Mouse (Mus musculus): ENCODE measurements around the gene Mllt6. TPM values are rescaled to one million over a fixed set of nuclear protein-coding genes. Genes with fewer than 3 reads are reported as not detected.

Mllt6 gene
- polyA plus RNA-seq, 1 experiment from 2014 or later = 0.21 TPM

DNA sequence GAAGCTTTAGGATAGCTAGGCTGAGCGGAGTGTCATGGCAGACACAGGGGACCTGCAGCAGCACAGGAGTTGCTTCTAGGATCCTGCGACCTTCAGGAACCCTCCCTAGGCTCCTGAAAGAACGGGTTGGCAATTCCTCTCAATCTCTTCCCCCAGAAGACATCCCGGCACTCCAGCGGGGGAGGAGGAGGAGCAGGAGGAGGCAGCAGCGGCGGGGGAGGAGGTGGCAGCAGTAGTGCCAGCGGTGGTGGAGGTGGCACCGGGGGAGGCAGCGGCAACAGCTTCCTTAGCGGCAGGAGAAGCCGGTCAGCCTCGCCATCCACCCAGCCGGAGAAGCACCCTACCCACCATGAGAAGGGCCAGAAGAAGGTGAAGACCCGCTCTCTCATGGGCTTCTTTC, 6.1 kb downstream of the Mllt6 start:
- WGBS (ENCODE audit: insufficient replicate concordance) = 71% methylated on average over 15 of the region's 15 CpGs
- no peak for ATAC-seq (ENCODE audit: low read depth)
- H3K36me3 ChIP-seq (ENCODE audit: control insufficient read depth, insufficient read depth) = no peaks in the 10 kb centered on the region
- no peak overlapping the region for H3K9ac ChIP-seq (ENCODE audit: low read depth, low read length)
- H3K9me3 ChIP-seq (replicated peaks; ENCODE audit: control insufficient read depth, low read length) = no peaks in the 10 kb centered on the region
- no peaks in the 10 kb centered on the region for H3K4me1 ChIP-seq (ENCODE audit: control insufficient read depth, low read depth, low read length)
- peaks cover 17% of the 10 kb centered on the region for H3K27me3 ChIP-seq (ENCODE audit: control insufficient read depth, insufficient read depth, low read depth, low read length)
- H3K4me3 ChIP-seq (ENCODE audit: low read depth, low read length) = no peak overlapping the region
- H3K27ac ChIP-seq (ENCODE audit: low read length) = no peak overlapping the region
- no peak overlapping the region for H3K4me2 ChIP-seq (ENCODE audit: low read depth, low read length)

DNA sequence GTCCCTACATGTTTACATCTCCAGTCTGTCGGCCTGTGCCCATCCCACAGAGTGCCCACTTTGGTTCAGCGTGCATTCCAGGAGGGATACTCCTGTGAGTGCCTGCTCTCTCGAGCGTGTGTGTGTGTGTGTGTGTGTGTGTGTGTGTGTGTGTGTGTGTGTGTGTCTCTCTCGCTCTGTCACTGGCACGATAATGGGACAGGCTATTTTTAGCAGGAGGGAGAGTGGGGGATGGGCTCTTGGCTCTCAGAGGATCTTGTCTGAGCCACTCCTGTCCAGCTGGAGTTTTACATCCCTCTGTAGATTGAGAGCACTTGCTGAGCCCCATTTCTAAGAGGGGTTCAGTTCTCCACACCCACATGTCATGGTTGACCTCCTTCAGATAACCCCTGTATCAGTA, 6.6 kb downstream of the Mllt6 start:
- H3K9me3 ChIP-seq (replicated peaks; ENCODE audit: control insufficient read depth, low read length) = no peaks in the 10 kb centered on the region
- H3K9ac ChIP-seq (ENCODE audit: low read depth, low read length) = no peak overlapping the region
- 27% methylated on average over 6 of the region's 6 CpGs for WGBS (ENCODE audit: insufficient replicate concordance)
- H3K27ac ChIP-seq (ENCODE audit: low read length) = no peak overlapping the region
- H3K36me3 ChIP-seq (ENCODE audit: control insufficient read depth, insufficient read depth) = no peaks in the 10 kb centered on the region
- H3K27me3 ChIP-seq (ENCODE audit: control insufficient read depth, insufficient read depth, low read depth, low read length) = peaks cover 12% of the 10 kb centered on the region
- H3K4me1 ChIP-seq (ENCODE audit: control insufficient read depth, low read depth, low read length) = no peaks in the 10 kb centered on the region
- no peak overlapping the region for H3K4me3 ChIP-seq (ENCODE audit: low read depth, low read length)
- no peak for ATAC-seq (ENCODE audit: low read depth)
- no peak overlapping the region for H3K4me2 ChIP-seq (ENCODE audit: low read depth, low read length)

DNA sequence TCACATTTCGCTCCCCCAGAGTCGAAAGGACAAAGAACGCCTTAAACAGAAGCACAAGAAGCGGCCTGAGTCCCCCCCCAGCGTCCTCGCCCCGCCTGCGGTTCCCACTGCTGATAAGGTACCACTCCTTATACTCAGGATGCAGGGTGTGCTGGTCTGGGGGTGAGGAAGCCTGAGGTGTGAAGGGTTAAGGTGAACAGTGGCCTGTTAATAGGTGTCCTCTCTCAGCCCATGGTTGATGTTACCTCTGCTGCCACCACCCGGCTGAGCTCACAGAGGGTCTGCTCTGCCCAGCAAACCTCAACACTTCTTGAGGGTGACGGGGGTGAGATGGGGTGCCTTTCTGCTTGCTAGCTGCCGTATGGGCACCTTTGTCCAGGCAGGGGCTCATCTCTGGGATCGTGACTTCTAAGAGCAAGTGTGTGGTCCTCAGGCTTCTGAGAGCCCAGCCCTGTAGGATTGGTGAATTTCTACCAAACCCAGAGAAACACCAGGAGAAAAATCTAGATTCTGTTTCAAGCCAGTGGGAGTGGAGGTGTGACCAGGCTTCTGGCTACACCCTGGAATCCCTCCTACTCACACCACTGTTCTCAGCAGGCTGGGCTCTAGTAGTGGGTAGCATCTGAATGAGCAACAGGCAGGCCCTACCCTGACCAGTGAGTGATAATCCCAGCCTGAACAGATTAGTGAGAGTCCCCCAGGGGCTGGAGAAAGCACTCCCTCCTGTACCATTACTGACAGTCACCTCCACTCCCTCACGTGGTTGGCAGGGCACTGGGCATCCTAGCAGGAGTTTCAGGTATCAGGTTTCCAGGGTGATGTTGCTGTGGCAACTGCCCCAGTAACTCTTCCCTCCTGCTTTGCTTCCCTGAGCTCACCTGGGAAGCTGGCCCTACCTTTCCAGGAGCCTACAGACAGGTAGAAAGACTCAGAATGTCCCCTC, 7.3 kb downstream of the Mllt6 start:
- WGBS (ENCODE audit: insufficient replicate concordance) = 37% methylated on average over 13 of the region's 13 CpGs
- Histone ChIP-seq H3K36me3 (ENCODE audit: control insufficient read depth, insufficient read depth) (no peaks in the 10 kb centered on the region), H3K9ac (ENCODE audit: low read depth, low read length) (no peak overlapping the region), H3K9me3 (replicated peaks; ENCODE audit: control insufficient read depth, low read length) (no peaks in the 10 kb centered on the region), H3K4me2 (ENCODE audit: low read depth, low read length) (no peak overlapping the region), H3K27me3 (ENCODE audit: control insufficient read depth, insufficient read depth, low read depth, low read length) (peaks cover 5% of the 10 kb centered on the region; the same call in 1 of the 2 replicates), H3K4me1 (ENCODE audit: control insufficient read depth, low read depth, low read length) (no peaks in the 10 kb centered on the region), H3K4me3 (ENCODE audit: low read depth, low read length) (no peak overlapping the region), H3K27ac (ENCODE audit: low read length) (no peak overlapping the region)
- ATAC-seq (ENCODE audit: low read depth) = no peak

DNA sequence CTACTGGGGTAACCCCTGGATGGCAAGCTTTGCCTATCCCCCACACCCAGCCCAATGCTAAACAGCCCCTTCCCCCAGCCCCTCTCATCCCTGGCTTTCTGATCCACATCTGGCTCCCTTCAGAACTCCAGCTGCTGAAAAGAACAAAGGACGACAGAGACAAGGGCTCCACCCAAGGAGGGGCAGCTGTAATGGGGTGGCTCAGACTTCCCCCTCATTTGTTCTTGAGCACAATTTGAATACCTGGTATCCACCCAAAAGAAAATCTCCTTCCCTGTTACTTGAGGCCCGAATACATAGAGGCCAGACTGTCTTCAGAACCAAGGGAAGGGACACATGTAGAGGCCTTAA, 7.9 kb downstream of the Mllt6 start:
- no peak overlapping the region for H3K9ac ChIP-seq (ENCODE audit: low read depth, low read length)
- no peak overlapping the region for H3K27ac ChIP-seq (ENCODE audit: low read length)
- no peak overlapping the region for H3K4me2 ChIP-seq (ENCODE audit: low read depth, low read length)
- H3K27me3 ChIP-seq (ENCODE audit: control insufficient read depth, insufficient read depth, low read depth, low read length) = no peaks in the 10 kb centered on the region
- 36% methylated on average over 2 of the region's 2 CpGs for WGBS (ENCODE audit: insufficient replicate concordance)
- no peak overlapping the region for H3K4me3 ChIP-seq (ENCODE audit: low read depth, low read length)
- H3K4me1 ChIP-seq (ENCODE audit: control insufficient read depth, low read depth, low read length) = no peaks in the 10 kb centered on the region
- H3K36me3 ChIP-seq (ENCODE audit: control insufficient read depth, insufficient read depth) = no peaks in the 10 kb centered on the region
- no peak for ATAC-seq (ENCODE audit: low read depth)
- H3K9me3 ChIP-seq (replicated peaks; ENCODE audit: control insufficient read depth, low read length) = no peaks in the 10 kb centered on the region

DNA sequence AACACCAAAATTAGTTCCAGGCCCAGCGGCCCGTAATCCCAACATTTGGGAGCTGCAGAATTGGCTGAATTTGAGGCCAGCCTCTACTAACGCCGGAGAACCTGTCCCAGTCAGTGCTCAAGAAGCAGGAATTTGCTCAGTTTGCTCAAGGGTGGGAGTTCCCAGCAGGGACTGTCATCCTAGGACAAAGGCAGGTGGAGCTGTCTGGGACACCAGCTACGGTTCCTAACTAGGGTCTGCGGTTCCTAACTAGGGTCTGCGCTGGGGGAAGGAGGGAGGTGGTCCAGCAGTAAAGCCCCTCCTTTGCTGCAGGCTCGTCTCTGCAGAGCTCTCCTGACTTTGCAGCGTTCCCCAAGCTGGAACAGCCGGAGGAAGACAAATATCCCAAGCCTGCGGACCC, 9.9 kb downstream of the Mllt6 start:
- Histone ChIP-seq H3K4me2 (ENCODE audit: low read depth, low read length) (no peak overlapping the region), H3K9me3 (replicated peaks; ENCODE audit: control insufficient read depth, low read length) (no peaks in the 10 kb centered on the region), H3K4me1 (ENCODE audit: control insufficient read depth, low read depth, low read length) (no peaks in the 10 kb centered on the region), H3K9ac (ENCODE audit: low read depth, low read length) (no peak overlapping the region), H3K36me3 (ENCODE audit: control insufficient read depth, insufficient read depth) (no peaks in the 10 kb centered on the region), H3K4me3 (ENCODE audit: low read depth, low read length) (no peak overlapping the region), H3K27me3 (ENCODE audit: control insufficient read depth, insufficient read depth, low read depth, low read length) (no peaks in the 10 kb centered on the region), H3K27ac (ENCODE audit: low read length) (no peak overlapping the region)
- 77% methylated on average over 11 of the region's 11 CpGs for WGBS (ENCODE audit: insufficient replicate concordance)
- no peak for ATAC-seq (ENCODE audit: low read depth)

DNA sequence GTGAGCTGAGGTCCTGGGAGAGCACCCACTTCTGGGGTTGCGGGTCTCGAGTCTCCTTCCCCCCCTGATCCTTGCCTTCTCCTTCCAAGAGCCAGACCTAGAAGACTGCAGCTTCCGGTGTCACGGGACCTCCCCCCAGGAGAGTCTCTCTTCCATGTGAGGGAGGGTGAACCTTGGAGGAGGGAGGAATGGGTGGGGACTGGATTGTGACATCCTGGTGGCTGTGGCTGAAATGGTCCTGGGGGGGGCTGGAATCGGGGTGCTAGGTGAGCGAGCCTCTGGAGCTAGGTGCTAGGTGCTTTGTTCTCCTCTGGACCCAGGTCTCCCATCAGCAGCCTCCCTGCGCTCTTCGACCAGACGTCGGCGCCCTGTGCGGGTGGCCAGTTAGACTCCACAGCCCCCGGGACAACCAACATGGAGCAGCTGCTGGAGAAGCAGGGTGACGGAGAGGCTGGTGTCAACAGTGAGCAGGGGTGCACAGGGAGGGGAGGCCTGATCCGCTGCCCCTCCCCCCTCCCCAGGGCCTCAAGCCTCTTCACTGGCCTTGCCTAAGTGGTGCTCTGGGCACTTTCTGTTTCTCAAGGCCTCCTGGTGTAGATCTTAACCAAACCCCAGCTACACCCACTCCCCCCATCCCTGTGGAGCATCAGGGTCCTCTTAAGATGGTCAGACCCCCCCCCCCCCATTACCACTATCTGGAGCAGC, 13.0 kb downstream of the Mllt6 start:
- Histone ChIP-seq H3K9me3 (replicated peaks; ENCODE audit: control insufficient read depth, low read length) (no peaks in the 10 kb centered on the region), H3K27me3 (ENCODE audit: control insufficient read depth, insufficient read depth, low read depth, low read length) (no peaks in the 10 kb centered on the region), H3K4me3 (ENCODE audit: low read depth, low read length) (no peak overlapping the region), H3K36me3 (ENCODE audit: control insufficient read depth, insufficient read depth) (no peaks in the 10 kb centered on the region), H3K9ac (ENCODE audit: low read depth, low read length) (no peak overlapping the region), H3K4me2 (ENCODE audit: low read depth, low read length) (no peak overlapping the region), H3K4me1 (ENCODE audit: control insufficient read depth, low read depth, low read length) (no peaks in the 10 kb centered on the region), H3K27ac (ENCODE audit: low read length) (no peak overlapping the region)
- WGBS (ENCODE audit: insufficient replicate concordance) = 76% methylated on average over 15 of the region's 15 CpGs
- ATAC-seq (ENCODE audit: low read depth) = no peak

DNA sequence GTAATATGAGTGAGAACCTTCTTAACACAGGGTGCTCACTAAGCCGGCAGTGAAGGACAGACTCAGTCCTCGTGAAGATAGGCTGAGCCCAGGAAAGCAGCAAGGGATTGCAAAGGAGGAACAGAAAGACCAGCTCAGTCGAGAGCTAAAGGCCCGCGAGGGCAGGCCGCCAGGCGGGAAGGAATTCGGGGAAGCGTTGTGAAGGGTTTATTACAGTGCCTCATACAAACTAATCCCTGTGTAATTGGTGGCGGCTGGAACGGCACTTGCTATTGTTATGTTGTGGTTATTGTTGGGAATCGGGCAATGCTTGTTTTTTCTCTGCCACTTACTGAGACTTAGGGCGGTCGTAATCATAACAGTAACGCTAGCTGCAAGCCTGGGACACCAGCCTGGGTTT, 14.2 kb downstream of the Mllt6 start:
- H3K9me3 ChIP-seq (replicated peaks; ENCODE audit: control insufficient read depth, low read length) = no peaks in the 10 kb centered on the region
- no peaks in the 10 kb centered on the region for H3K27me3 ChIP-seq (ENCODE audit: control insufficient read depth, insufficient read depth, low read depth, low read length)
- H3K36me3 ChIP-seq (ENCODE audit: control insufficient read depth, insufficient read depth) = no peaks in the 10 kb centered on the region
- no peak overlapping the region for H3K4me2 ChIP-seq (ENCODE audit: low read depth, low read length)
- H3K9ac ChIP-seq (ENCODE audit: low read depth, low read length) = no peak overlapping the region
- no peaks in the 10 kb centered on the region for H3K4me1 ChIP-seq (ENCODE audit: control insufficient read depth, low read depth, low read length)
- WGBS (ENCODE audit: insufficient replicate concordance) = 72% methylated on average over 15 of the region's 15 CpGs
- no peak overlapping the region for H3K4me3 ChIP-seq (ENCODE audit: low read depth, low read length)
- no peak for ATAC-seq (ENCODE audit: low read depth)
- no peak overlapping the region for H3K27ac ChIP-seq (ENCODE audit: low read length)

DNA sequence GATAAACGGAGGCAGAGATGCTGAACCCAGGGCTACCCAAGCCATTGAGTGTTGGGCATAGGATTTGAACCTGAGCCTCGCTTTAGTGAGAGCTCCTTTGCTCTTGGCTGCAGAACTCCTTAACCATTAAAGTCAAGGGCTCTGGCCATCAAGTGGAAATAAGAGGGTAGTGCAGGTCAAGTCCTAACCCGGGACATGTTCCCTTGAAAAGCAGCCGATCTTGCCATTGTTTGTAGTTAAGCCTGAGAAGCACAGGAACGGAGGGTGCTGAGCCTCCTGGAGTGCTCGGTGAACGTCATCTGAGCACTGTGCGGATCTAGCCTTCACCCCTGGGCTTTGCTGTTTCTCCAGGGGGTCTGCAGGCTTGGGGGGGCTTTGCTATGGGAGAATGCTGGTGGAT, 14.6 kb downstream of the Mllt6 start:
- Histone ChIP-seq H3K4me2 (ENCODE audit: low read depth, low read length) (no peak overlapping the region), H3K36me3 (ENCODE audit: control insufficient read depth, insufficient read depth) (no peaks in the 10 kb centered on the region), H3K9ac (ENCODE audit: low read depth, low read length) (no peak overlapping the region), H3K4me3 (ENCODE audit: low read depth, low read length) (no peak overlapping the region), H3K27me3 (ENCODE audit: control insufficient read depth, insufficient read depth, low read depth, low read length) (no peaks in the 10 kb centered on the region), H3K9me3 (replicated peaks; ENCODE audit: control insufficient read depth, low read length) (no peaks in the 10 kb centered on the region), H3K4me1 (ENCODE audit: control insufficient read depth, low read depth, low read length) (no peaks in the 10 kb centered on the region), H3K27ac (ENCODE audit: low read length) (no peak overlapping the region)
- 74% methylated on average over 8 of the region's 8 CpGs for WGBS (ENCODE audit: insufficient replicate concordance)
- ATAC-seq (ENCODE audit: low read depth) = no peak

DNA sequence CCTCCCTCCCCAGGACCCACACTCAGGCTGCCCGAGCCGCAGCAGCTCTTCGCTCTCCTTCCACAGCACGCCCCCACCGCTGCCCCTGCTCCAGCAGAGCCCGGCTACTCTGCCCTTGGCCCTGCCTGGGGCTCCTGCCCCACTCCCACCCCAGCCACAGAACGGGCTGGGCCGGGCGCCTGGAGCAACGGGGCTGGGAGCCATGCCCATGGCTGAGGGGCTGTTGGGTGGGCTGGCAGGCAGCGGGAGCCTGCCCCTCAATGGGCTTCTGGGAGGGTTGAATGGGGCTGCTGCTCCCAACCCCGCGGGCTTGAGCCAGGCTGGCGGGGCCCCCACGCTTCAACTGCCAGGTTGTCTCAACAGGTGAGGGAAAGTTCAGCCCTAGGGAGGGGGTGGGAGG, 15.1 kb downstream of the Mllt6 start:
- Histone ChIP-seq H3K36me3 (ENCODE audit: control insufficient read depth, insufficient read depth) (no peaks in the 10 kb centered on the region), H3K9me3 (replicated peaks; ENCODE audit: control insufficient read depth, low read length) (no peaks in the 10 kb centered on the region), H3K4me1 (ENCODE audit: control insufficient read depth, low read depth, low read length) (no peaks in the 10 kb centered on the region), H3K27ac (ENCODE audit: low read length) (no peak overlapping the region), H3K27me3 (ENCODE audit: control insufficient read depth, insufficient read depth, low read depth, low read length) (no peaks in the 10 kb centered on the region), H3K4me3 (ENCODE audit: low read depth, low read length) (no peak overlapping the region), H3K9ac (ENCODE audit: low read depth, low read length) (no peak overlapping the region), H3K4me2 (ENCODE audit: low read depth, low read length) (no peak overlapping the region)
- 82% methylated on average over 15 of the region's 15 CpGs for WGBS (ENCODE audit: insufficient replicate concordance)
- no peak for ATAC-seq (ENCODE audit: low read depth)

Measured in liver, embryonic 16.5 days (tissue).